Mouse (Mus musculus): ENCODE data around the gene Hbs1l. TPM values are rescaled to one million over a fixed set of nuclear protein-coding genes. Genes with fewer than 3 reads are reported as not detected.

The Hbs1l gene
- polyA plus RNA-seq, 1 experiment, result 12.4 TPM

DNA sequence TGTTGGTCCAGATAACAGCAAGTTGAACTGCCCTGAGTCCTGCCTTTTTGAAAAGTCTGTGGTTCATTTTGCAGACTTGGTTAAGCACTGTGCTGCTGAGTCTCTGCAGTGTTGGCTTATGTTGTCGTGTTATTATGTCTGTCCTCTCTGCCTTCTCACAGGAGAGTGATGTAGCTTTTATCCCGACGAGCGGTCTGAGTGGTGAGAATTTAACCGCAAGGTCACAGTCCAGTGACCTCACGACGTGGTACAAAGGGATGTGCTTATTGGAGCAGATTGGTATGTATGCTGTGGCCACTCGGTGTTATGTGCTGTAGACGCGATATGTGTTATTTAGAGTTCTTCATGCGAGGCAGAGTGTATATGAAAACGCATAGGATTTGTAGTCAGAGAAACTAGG is 56.0 kb downstream of the Hbs1l start:
- no peak for DNase-seq
- no peak for TF ChIP-seq CTCF (IDR thresholded peaks at IDR 0.05; ENCODE audit: insufficient read depth, low read length)
- no peak for TF ChIP-seq POLR2A (IDR thresholded peaks at IDR 0.05; ENCODE audit: borderline replicate concordance, extremely low read depth, low read depth, low read length)
- H3K4me1 ChIP-seq (ENCODE audit: control insufficient read depth, insufficient read depth, low read length), result no peaks in the 10 kb centered on the region
- no peak overlapping the region for H3K4me3 ChIP-seq (replicated peaks; ENCODE audit: extremely low read depth, low read depth, low read length)
- 88% methylated on average over 12 of the region's 12 CpGs for WGBS

DNA sequence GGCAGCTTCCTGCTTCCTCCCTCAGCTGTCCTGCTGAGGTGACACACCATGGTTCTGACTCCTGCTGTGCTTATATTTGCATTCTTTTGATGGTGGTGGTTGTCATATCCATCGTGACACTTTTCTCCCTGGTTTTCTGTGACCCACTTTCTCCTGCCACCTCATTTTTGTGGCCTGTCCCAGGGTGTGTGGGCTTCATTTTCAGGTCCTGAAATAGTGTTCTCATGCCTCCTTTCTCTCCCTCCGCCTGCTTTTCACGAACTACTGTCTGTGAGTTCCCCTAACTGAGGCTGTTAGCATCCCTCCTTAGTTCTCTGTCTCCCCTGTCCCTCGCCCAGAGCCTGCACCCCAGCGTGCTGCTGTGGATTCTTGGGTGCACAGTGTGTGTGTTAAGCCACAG is 58.1 kb downstream of the Hbs1l start:
- WGBS, result 57% methylated on average over 5 of the region's 5 CpGs
- Histone ChIP-seq H3K4me1 (ENCODE audit: control insufficient read depth, insufficient read depth, low read length) (no peaks in the 10 kb centered on the region), H3K4me3 (replicated peaks; ENCODE audit: extremely low read depth, low read depth, low read length) (no peak overlapping the region)
- TF ChIP-seq CTCF (IDR thresholded peaks at IDR 0.05; ENCODE audit: insufficient read depth, low read length) (no peak), POLR2A (IDR thresholded peaks at IDR 0.05; ENCODE audit: borderline replicate concordance, extremely low read depth, low read depth, low read length) (no peak)
- no peak for DNase-seq

DNA sequence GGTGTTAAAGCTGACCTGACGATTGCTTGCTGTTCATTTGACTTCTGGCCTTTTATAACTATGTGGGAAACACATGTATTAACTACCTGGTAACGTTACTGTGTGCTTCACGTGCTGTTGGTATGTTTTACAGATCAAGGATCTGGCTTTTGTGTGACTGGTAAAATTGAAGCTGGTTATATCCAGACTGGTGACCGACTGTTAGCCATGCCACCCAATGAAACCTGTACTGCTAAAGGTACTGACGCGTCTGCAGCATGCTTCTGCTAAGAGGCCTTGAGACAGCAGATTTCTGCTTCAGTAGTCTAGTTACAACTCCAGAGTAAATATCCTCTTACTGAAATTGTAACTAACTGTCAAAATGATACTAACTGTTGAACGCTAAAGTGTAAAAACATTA is 58.7 kb downstream of the Hbs1l start:
- DNase-seq, result no peak
- TF ChIP-seq POLR2A (IDR thresholded peaks at IDR 0.05; ENCODE audit: borderline replicate concordance, extremely low read depth, low read depth, low read length) (no peak), CTCF (IDR thresholded peaks at IDR 0.05; ENCODE audit: insufficient read depth, low read length) (no peak)
- 94% methylated on average over 7 of the region's 7 CpGs for WGBS
- Histone ChIP-seq H3K4me3 (replicated peaks; ENCODE audit: extremely low read depth, low read depth, low read length) (no peak overlapping the region), H3K4me1 (ENCODE audit: control insufficient read depth, insufficient read depth, low read length) (no peaks in the 10 kb centered on the region)

- H3K4me3 ChIP-seq (replicated peaks; ENCODE audit: extremely low read depth, low read depth, low read length), result no peak overlapping the region
- H3K4me1 ChIP-seq (ENCODE audit: control insufficient read depth, insufficient read depth, low read length), result no peaks in the 10 kb centered on the region
- TF ChIP-seq POLR2A (IDR thresholded peaks at IDR 0.05; ENCODE audit: borderline replicate concordance, extremely low read depth, low read depth, low read length) (no peak), CTCF (IDR thresholded peaks at IDR 0.05; ENCODE audit: insufficient read depth, low read length) (no peak)
- DNase-seq, result no peak
- WGBS, result 91% methylated on average over 8 of the region's 8 CpGs
Observed at GRCm38 (mm10) chr10:21357986-21358385, 62.2 kb downstream of the Hbs1l start.

DNA sequence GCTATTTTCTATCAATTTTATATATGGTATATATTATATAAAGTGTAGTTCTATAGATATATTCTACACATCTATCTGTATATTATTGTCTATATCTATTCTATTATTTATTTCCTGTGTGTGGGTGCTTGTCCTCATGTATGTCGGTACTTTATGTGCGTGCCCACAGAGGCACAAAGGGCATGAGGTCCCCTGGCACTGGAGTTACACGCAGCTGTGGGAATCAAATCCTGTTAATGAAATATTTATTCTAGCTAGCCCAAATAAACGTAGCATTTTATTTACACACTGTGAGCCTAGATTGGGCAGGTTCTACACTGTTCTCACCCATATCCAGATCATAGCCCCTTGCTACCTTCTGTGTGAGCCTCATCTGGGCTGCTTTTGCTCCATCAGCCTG is 63.3 kb downstream of the Hbs1l start:
- H3K4me3 ChIP-seq (replicated peaks; ENCODE audit: extremely low read depth, low read depth, low read length), result no peak overlapping the region
- 89% methylated on average over 4 of the region's 4 CpGs for WGBS
- TF ChIP-seq POLR2A (IDR thresholded peaks at IDR 0.05; ENCODE audit: borderline replicate concordance, extremely low read depth, low read depth, low read length), result no peak
- no peak for TF ChIP-seq CTCF (IDR thresholded peaks at IDR 0.05; ENCODE audit: insufficient read depth, low read length)
- no peak for DNase-seq
- H3K4me1 ChIP-seq (ENCODE audit: control insufficient read depth, insufficient read depth, low read length), result no peaks in the 10 kb centered on the region

DNA sequence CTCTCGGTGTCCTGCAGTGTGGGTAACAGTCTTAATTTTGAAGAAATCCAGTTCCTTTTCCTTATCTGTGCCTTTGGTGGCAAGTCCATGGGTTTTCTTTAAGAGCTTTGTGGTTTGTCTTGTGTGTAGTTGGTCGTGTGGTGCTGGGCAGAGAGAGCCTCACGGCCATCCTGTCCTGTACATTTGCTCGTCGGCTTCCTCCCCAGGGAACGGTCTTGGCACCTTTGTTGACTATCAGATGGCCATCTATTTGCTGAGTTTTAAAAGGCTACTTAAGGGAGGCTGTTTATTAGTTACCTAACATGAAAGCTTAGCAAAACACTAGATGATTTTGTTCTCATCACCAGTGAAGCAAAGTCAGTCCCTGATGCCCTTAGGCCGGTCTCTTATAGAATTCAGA is 66.1 kb downstream of the Hbs1l start:
- H3K4me1 ChIP-seq (ENCODE audit: control insufficient read depth, insufficient read depth, low read length), result no peaks in the 10 kb centered on the region
- no peak overlapping the region for H3K4me3 ChIP-seq (replicated peaks; ENCODE audit: extremely low read depth, low read depth, low read length)
- TF ChIP-seq CTCF (IDR thresholded peaks at IDR 0.05; ENCODE audit: insufficient read depth, low read length) (no peak), POLR2A (IDR thresholded peaks at IDR 0.05; ENCODE audit: borderline replicate concordance, extremely low read depth, low read depth, low read length) (no peak)
- WGBS, result 75% methylated on average over 7 of the region's 7 CpGs
- no peak for DNase-seq

- TF ChIP-seq POLR2A (IDR thresholded peaks at IDR 0.05; ENCODE audit: borderline replicate concordance, extremely low read depth, low read depth, low read length), result no peak
- no peak for TF ChIP-seq CTCF (IDR thresholded peaks at IDR 0.05; ENCODE audit: insufficient read depth, low read length)
Observed at GRCm38 (mm10) chr10:21363297-21363696, 67.5 kb downstream of the Hbs1l start.

DNA sequence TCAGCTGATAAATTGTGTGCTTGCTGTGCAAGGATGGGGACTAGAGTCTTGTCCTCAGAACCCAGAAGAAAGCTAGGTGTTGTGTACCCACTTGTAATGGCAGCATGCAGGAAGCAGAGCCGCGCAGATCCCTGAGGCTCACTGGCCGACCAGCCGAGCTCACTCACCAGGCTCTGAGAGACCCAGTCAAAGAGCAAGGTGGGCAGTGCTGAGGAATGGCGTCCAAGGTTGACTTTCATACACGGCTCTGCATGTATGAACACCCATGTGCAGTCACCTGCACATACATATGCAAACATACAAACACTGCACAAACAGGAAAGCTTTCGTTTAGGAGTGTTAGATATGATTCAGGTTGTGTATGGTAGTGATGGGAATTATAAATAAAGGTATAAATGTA is 69.2 kb downstream of the Hbs1l start:
- 92% methylated on average over 7 of the region's 7 CpGs for WGBS
- no peak for DNase-seq
- H3K4me3 ChIP-seq (replicated peaks; ENCODE audit: extremely low read depth, low read depth, low read length), result no peak overlapping the region
- no peak for TF ChIP-seq POLR2A (IDR thresholded peaks at IDR 0.05; ENCODE audit: borderline replicate concordance, extremely low read depth, low read depth, low read length)
- H3K4me1 ChIP-seq (ENCODE audit: control insufficient read depth, insufficient read depth, low read length), result no peaks in the 10 kb centered on the region

More at GRCm38 (mm10) chr10:21363297-21363696, 67.5 kb downstream of the Hbs1l start:
- DNase-seq, result no peak
- H3K4me3 ChIP-seq (replicated peaks; ENCODE audit: extremely low read depth, low read depth, low read length), result no peak overlapping the region
- H3K4me1 ChIP-seq (ENCODE audit: control insufficient read depth, insufficient read depth, low read length), result no peaks in the 10 kb centered on the region
- 72% methylated on average over 4 of the region's 4 CpGs for WGBS

GRCm38 (mm10) chr10:21365897-21366296 is 70.1 kb downstream of the Hbs1l start:
- 66% methylated on average over 4 of the region's 4 CpGs for WGBS
- no peak for TF ChIP-seq CTCF (IDR thresholded peaks at IDR 0.05; ENCODE audit: insufficient read depth, low read length)
- no peak for TF ChIP-seq POLR2A (IDR thresholded peaks at IDR 0.05; ENCODE audit: borderline replicate concordance, extremely low read depth, low read depth, low read length)
- Histone ChIP-seq H3K4me3 (replicated peaks; ENCODE audit: extremely low read depth, low read depth, low read length) (no peak overlapping the region), H3K4me1 (ENCODE audit: control insufficient read depth, insufficient read depth, low read length) (no peaks in the 10 kb centered on the region)
- DNase-seq, result no peak

- H3K4me3 ChIP-seq (replicated peaks; ENCODE audit: extremely low read depth, low read depth, low read length), result no peak overlapping the region
Observed at GRCm38 (mm10) chr10:21366471-21366870, 70.7 kb downstream of the Hbs1l start.

More at GRCm38 (mm10) chr10:21366471-21366870, 70.7 kb downstream of the Hbs1l start:
- 44% methylated on average over 3 of the region's 3 CpGs for WGBS
- TF ChIP-seq POLR2A (IDR thresholded peaks at IDR 0.05; ENCODE audit: borderline replicate concordance, extremely low read depth, low read depth, low read length), result no peak
- TF ChIP-seq CTCF (IDR thresholded peaks at IDR 0.05; ENCODE audit: insufficient read depth, low read length), result no peak
- no peak for DNase-seq
- no peaks in the 10 kb centered on the region for H3K4me1 ChIP-seq (ENCODE audit: control insufficient read depth, insufficient read depth, low read length)
